Mouse (Mus musculus) midbrain, embryonic 11.5 days (tissue): ENCODE results near the gene Lrfn2. TPM values are rescaled to one million over a fixed set of nuclear protein-coding genes. Genes with fewer than 3 reads are reported as not detected.

Experiments
- ATAC-seq: fragments of 200-750 bp; cut with Nextera tagmentation; 2 replicates; pipeline ENCODE4 v1.8.0; 2017; ENCODE audit warnings: moderate TSS enrichment, moderate library complexity; ENCODE audit not compliant: low FRiP score
- DNase-seq: peaks from one replicate; pipeline ENCODE4 v3.0.0; 2015; ENCODE audit warnings: low spot score; ENCODE audit errors: missing footprints
- H3K27ac ChIP-seq: fragments of 300-500 bp; sonication (generic); 2 replicates; pipeline ENCODE4 v1.5.1; 2014; ENCODE audit warnings: low read depth, low read length
- H3K27me3 ChIP-seq: fragments of 300-500 bp; sonication (generic); 2 replicates; pipeline ENCODE4 v1.6.1; 2014; ENCODE audit warnings: mild to moderate bottlenecking, low read length, moderate library complexity, mixed read lengths; ENCODE audit not compliant: control insufficient read depth, insufficient read depth
- H3K36me3 ChIP-seq: fragments of 300-500 bp; sonication (generic); 2 replicates; pipeline ENCODE4 v1.6.1; 2014; ENCODE audit warnings: mild to moderate bottlenecking, low read length, moderate library complexity, mixed read lengths; ENCODE audit not compliant: control insufficient read depth, insufficient read depth
- H3K4me1 ChIP-seq: fragments of 300-500 bp; sonication (generic); 2 replicates; pipeline ENCODE4 v1.6.1; 2014; ENCODE audit warnings: low read length; ENCODE audit not compliant: control insufficient read depth, insufficient read depth
- H3K4me2 ChIP-seq: fragments of 300-500 bp; sonication (generic); 2 replicates; pipeline ENCODE4 v1.6.1; 2014; ENCODE audit warnings: mild to moderate bottlenecking, moderate library complexity
- H3K4me3 ChIP-seq: fragments of 300-500 bp; sonication (generic); 2 replicates; pipeline ENCODE4 v1.5.1; 2014; ENCODE audit warnings: low read depth, low read length
- H3K9ac ChIP-seq: fragments of 300-500 bp; sonication (generic); 2 replicates; pipeline ENCODE4 v1.6.1; 2014; ENCODE audit warnings: low read length
- H3K9me3 ChIP-seq: fragments of 300-500 bp; sonication (generic); 2 replicates; pipeline ENCODE4 v1.6.1; 2016; ENCODE audit warnings: low read length; ENCODE audit not compliant: control insufficient read depth
- WGBS: fragments of 180-500 bp; shearing (Covaris S2); extraction: QIAGEN DNeasy Blood & Tissue Kit; methylation state at CpG from one replicate; pipeline ENCODE4 v1.1.7; 2014; 5-methylcytosine and 5-hydroxymethylcytosine counted together
- polyA plus RNA-seq: library from polyadenylated mRNA; unstranded; fragments of >200 nt; fragmentation: Nextera tagmentation; extraction: Ambion mirVana; gene quantifications from 2 replicates; pipeline ENCODE4 v1.2.1, GENCODE M21; 2014

The Lrfn2 gene
- polyA plus RNA-seq, 1 experiment from 2014 or later, result 0.20 TPM

DNA sequence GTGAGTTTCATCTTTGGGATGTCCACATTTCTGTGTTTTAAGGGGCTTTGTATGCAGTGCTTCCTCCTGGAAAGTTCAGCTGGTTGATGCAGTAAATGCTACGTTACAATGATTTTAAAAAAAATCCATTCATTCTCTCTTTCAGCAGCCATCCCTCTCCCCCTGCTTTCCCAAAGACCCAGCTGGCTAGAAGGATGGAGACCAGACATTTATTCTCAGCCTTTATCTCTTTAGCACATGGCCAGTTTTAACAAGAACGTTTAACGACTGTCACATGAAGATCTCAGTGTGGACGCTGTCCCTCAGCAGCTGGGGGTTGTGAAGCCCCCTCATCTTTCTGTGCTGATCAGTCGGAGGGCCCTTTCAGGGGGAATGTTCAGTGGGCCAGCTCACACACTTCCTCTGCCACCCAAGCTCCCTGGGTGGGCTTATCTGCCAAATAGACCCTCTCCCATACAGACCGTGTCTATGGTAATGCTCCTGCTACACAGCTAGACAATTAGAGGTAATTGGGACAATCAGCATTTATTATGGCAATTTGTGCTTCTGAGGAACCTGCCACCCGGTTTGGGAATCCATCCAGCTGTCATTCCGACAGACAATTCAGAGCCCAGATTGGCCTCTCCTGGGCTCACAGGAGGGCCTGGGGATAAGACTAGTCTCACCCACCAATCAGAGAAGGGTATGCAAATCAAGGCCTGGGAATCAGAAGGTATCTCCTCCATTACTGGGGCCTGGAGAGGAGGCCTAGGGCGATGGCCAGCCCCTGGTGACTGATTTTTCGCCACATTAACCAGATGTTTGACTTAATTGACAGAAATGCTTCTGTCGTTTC lies 111.8 kb downstream of the Lrfn2 start:
- Histone ChIP-seq H3K4me1 (peaks cover 9% of the 10 kb centered on the region), H3K9ac (no peak overlapping the region), H3K9me3 (no peaks in the 10 kb centered on the region), H3K27me3 (no peaks in the 10 kb centered on the region), H3K4me2 (0 out of 2 replicates have a peak overlapping the region, but pooled peaks have one; percentile 1), H3K36me3 (no peaks in the 10 kb centered on the region), H3K27ac (no peak overlapping the region; the same call in 1 of the 2 replicates), H3K4me3 (no peak overlapping the region)
- DNase-seq, result peak; percentile 86
- WGBS, result 23% methylated on average over 11 of the region's 11 CpGs
- ATAC-seq, result peak; percentile 89

- ATAC-seq, result no peak
- no peak overlapping the region for H3K4me3 ChIP-seq
- 72% methylated on average over 4 of the region's 4 CpGs for WGBS
- no peaks in the 10 kb centered on the region for H3K36me3 ChIP-seq
- H3K4me1 ChIP-seq, result peaks cover 9% of the 10 kb centered on the region
- H3K27ac ChIP-seq, result no peak overlapping the region
- H3K4me2 ChIP-seq, result no peak overlapping the region
- DNase-seq, result no peak
- H3K27me3 ChIP-seq, result no peaks in the 10 kb centered on the region
- H3K9ac ChIP-seq, result no peak overlapping the region
- no peaks in the 10 kb centered on the region for H3K9me3 ChIP-seq
Observed at GRCm38 (mm10) chr17:49047921-49048320, 115.7 kb downstream of the Lrfn2 start.

DNA sequence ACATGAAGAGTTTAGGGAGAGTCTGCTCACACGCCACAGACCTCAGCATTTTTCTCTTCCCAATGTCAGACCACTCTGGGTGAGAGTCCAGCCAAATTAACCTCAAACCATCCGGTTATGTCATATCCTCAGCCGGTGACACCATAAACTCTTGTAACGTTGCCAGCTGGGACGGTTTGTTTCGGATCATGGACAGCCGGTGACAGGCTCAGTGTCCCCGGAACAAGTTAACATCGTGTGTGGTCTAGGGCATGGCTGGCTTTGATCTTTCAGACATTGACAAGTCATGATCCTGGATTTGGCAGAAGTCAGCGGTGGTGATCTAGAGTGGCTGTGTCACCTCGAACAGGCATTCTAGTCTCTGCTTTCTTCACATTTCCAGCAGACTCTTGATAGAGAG lies 119.1 kb downstream of the Lrfn2 start:
- Histone ChIP-seq H3K9ac (no peak overlapping the region), H3K27me3 (no peaks in the 10 kb centered on the region), H3K27ac (no peak overlapping the region), H3K4me3 (no peak overlapping the region), H3K9me3 (no peaks in the 10 kb centered on the region), H3K36me3 (no peaks in the 10 kb centered on the region), H3K4me1 (no peaks in the 10 kb centered on the region), H3K4me2 (no peak overlapping the region)
- WGBS, result 87% methylated on average over 11 of the region's 11 CpGs
- DNase-seq, result no peak
- ATAC-seq, result no peak

DNA sequence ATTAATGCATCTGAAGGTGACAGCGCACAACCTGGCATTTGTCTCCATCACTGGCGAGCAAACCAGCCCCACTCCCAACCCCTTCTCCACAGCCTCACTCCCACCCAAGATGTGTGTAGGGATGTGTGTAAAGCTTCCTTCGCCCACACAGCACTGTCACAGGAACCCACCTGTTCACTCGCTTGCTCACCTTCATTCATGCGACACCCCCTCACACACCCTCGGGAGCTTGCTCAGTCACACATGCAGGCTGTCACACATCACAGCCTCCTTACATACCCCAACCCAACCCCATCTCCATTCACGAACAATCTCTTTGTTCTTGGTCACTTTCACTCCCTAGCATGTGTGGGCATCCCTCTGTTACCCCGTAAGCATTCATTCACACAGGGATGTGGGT lies 129.0 kb downstream of the Lrfn2 start:
- ATAC-seq (no peak), DNase-seq (no peak)
- Histone ChIP-seq H3K27ac (no peak overlapping the region), H3K9ac (no peak overlapping the region), H3K27me3 (no peaks in the 10 kb centered on the region), H3K4me1 (no peaks in the 10 kb centered on the region), H3K9me3 (no peaks in the 10 kb centered on the region), H3K36me3 (no peaks in the 10 kb centered on the region), H3K4me3 (no peak overlapping the region), H3K4me2 (no peak overlapping the region)
- 89% methylated on average over 8 of the region's 8 CpGs for whole genome bisulfite sequencing

DNA sequence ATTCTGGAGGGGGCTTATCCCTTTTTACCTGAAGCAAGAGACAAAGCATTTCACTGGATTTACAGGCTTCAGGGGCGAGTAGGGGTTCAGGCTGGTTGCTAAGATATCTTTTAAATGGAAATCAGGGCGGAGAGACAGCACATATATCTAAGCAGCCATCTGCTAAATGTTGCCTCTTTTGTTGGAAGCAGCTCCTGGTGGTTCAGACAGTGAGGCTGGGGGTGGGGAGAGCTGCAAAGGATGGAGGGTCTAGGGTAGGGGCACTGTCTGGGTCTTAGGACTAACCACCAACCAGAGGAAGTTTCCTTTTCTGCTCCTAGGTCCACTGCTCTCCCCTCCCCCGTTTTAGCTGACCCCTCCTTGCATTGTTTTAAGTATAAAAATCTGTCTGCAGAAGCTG lies 131.6 kb downstream of the Lrfn2 start:
- Histone ChIP-seq H3K27ac (no peak overlapping the region), H3K9me3 (no peaks in the 10 kb centered on the region), H3K27me3 (no peaks in the 10 kb centered on the region), H3K4me1 (no peaks in the 10 kb centered on the region), H3K4me2 (no peak overlapping the region), H3K4me3 (no peak overlapping the region), H3K9ac (no peak overlapping the region), H3K36me3 (no peaks in the 10 kb centered on the region)
- WGBS, result 40% methylated on average over 3 of the region's 3 CpGs
- ATAC-seq, result no peak
- no peak for DNase-seq

- DNase-seq (no peak), ATAC-seq (no peak)
- no peaks in the 10 kb centered on the region for H3K4me1 ChIP-seq
- no peak overlapping the region for H3K27ac ChIP-seq
- H3K9ac ChIP-seq, result no peak overlapping the region
- no peaks in the 10 kb centered on the region for H3K36me3 ChIP-seq
- H3K9me3 ChIP-seq, result no peaks in the 10 kb centered on the region
- H3K27me3 ChIP-seq, result no peaks in the 10 kb centered on the region
- H3K4me2 ChIP-seq, result no peak overlapping the region
- 92% methylated on average over 8 of the region's 8 CpGs for WGBS
- no peak overlapping the region for H3K4me3 ChIP-seq
Observed at GRCm38 (mm10) chr17:49064526-49064925, 132.3 kb downstream of the Lrfn2 start.

DNA sequence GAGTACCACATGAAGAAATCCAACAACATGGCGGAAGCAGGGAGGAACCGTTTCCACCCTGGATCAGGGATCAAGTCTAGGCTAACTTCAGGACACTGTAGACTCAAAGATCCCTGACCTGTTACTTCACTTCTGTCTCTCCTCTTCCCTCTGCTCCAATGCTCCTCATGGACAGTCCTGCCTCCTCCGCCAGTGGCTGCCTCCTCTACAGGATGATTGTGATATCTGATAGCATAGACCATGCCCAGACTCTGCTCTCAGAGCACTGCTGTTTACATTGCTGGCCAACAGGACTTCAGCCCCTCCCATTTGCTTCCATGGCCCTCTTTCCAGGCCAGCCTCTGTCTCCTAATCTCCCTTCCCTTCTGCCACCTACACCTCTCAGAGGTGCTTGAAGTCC lies 132.9 kb downstream of the Lrfn2 start:
- H3K9ac ChIP-seq, result no peak overlapping the region
- WGBS, result 89% methylated on average over 3 of the region's 3 CpGs
- ATAC-seq (no peak), DNase-seq (peak; percentile 68)
- H3K4me1 ChIP-seq, result no peaks in the 10 kb centered on the region
- H3K9me3 ChIP-seq, result no peaks in the 10 kb centered on the region
- H3K36me3 ChIP-seq, result no peaks in the 10 kb centered on the region
- no peak overlapping the region for H3K4me3 ChIP-seq
- H3K27me3 ChIP-seq, result no peaks in the 10 kb centered on the region
- no peak overlapping the region for H3K27ac ChIP-seq
- H3K4me2 ChIP-seq, result no peak overlapping the region

DNA sequence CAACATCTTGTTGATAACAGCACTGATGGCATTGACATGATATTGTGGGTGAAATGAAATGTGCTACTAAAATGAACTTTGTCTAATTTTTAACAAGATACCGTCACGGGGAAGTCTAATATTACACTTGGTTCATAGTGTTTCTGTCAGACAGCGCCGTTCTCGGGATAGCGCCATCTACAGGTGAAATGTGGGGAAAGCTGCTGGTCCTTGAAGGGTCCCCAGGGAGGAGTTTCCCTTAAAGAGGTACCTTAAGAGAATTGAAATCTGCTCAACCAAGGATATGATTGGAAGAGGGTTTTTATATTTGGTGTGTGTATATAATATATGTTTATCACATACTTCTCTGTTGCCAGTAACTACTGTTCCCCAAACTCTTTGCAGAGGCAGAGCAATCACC lies 134.6 kb downstream of the Lrfn2 start:
- 60% methylated on average over 6 of the region's 6 CpGs for WGBS
- Histone ChIP-seq H3K4me1 (no peaks in the 10 kb centered on the region), H3K4me2 (no peak overlapping the region), H3K4me3 (no peak overlapping the region), H3K9ac (no peak overlapping the region), H3K27me3 (no peaks in the 10 kb centered on the region), H3K36me3 (no peaks in the 10 kb centered on the region), H3K9me3 (no peaks in the 10 kb centered on the region), H3K27ac (no peak overlapping the region)
- peak; percentile 79 for DNase-seq
- ATAC-seq, result no peak

DNA sequence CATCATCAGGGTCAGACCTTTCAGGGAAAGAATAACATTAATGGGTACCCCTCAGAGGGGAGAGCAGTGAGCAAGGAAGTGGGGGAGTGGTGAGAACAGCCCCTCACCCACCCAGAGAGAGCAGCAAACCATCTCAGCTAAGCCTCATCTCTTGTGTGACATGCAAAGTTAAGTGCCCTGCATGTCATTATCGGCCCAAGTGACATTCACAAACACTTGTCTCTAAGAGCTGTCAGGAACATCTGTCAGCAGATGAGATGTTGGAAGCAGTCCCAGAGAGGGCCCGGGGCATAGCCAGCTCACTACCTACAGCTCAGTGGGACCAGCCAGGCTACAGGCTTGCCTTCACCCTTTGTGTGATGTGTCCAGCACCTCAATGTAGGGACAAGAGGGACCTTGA lies 146.0 kb downstream of the Lrfn2 start:
- WGBS, result 78% methylated on average over 2 of the region's 2 CpGs
- Histone ChIP-seq H3K27ac (no peak overlapping the region), H3K9ac (no peak overlapping the region), H3K4me3 (no peak overlapping the region), H3K9me3 (no peaks in the 10 kb centered on the region), H3K36me3 (no peaks in the 10 kb centered on the region; the same call in 1 of the 2 replicates), H3K27me3 (no peaks in the 10 kb centered on the region), H3K4me1 (no peaks in the 10 kb centered on the region), H3K4me2 (no peak overlapping the region)
- ATAC-seq (no peak), DNase-seq (no peak)
